Mouse (Mus musculus): ENCODE measurements around the gene Rgma.

- no peak for TF ChIP-seq POLR2A (IDR thresholded peaks at IDR 0.05; ENCODE audit: control insufficient read depth, low read depth, low read length)
- no peak for TF ChIP-seq CTCF (IDR thresholded peaks at IDR 0.05; ENCODE audit: control insufficient read depth, insufficient read depth, insufficient replicate concordance, low read depth, low read length)
Measured at GRCm38 (mm10) chr7:73392359-73392758, 17.1 kb downstream of the Rgma start.
